Mouse (Mus musculus) cerebellum, adult (tissue): ENCODE data around the gene Ubap1.

Experiments used
- ATAC-seq: cut with Nextera tagmentation; 2 replicates; pipeline ENCODE4 v1.9.2; 2017; ENCODE audit warnings: mild to moderate bottlenecking, moderate library complexity, mixed read lengths; ENCODE audit not compliant: insufficient number of reproducible peaks, low FRiP score, low TSS enrichment

Gene Ubap1

DNA sequence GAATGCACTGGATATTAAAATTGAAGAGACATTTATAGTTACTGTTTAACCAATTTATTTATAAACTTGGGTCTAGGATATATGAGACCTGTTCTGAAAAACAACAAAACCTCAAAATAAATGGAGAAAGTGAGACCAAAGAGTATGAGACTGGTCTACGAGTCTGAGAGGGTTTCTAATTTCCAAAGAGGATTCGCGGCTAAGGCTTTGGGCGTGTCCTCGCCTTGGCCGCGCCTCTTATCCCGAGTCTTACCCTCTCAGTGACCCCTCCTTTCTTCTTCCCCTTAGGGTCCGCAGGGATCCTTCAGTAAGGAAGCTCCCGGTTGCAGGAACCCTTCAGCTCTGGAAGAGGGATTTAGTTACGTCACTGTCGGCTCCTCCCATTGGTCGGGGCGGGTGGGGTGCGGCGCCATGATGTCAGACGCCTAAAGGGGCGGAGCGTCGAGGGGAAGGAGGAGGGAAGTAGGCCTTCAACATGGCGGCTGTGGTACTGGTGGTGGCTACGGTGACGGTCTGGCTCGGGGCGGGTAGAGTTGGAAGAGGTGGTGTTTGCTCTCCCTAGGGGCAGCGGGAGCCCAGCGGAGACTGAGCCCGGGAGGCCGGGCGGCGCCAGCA lies at the start of gene Ubap1:
Gene Ubap1 (plus strand): TSS at position 413 of the 615 bp plus-strand sequence.
- ATAC-seq, result peak; percentile 98

DNA sequence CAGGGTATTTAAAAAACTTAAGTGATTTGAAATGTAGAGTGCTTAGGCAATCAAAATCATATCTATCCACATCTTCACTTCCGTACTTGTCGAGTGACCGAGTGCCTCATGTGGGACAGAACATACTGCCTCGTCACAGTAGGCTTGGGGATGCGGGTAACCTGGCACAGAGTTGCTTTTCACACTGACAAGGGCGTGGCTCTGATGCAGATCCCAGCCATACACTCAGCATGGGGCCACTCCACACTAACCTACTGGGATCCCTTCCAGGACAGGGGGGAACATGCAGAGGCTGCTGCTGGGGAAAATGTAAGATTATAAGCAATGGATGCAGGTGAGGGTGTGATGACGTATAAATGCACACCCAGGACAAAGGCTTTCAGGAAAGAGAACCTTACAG lies 45.1 kb upstream of the Ubap1 start:
- no peak for ATAC-seq

DNA sequence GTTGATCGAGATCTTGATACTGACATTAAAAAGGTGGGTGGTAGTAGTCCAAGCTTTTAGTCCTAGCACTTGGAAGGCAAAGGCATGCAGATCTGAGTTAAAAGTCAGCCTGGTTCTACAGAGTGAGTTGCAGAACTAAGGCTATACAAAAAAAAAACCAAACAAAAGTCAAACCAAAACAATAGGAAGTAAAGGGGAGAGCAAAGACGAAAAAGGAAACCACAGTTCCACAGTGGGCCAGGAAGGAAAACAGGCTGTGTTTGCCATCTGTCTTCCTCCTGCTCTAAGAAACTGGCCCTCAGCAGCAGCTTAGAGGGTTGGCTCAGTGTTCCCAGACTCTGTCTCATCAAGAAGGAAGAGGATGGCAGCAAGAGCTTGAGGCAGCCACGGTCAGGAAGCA lies 44.5 kb upstream of the Ubap1 start:
- 0 out of 2 replicates have a peak, but pooled peaks have one; percentile 45 for ATAC-seq

DNA sequence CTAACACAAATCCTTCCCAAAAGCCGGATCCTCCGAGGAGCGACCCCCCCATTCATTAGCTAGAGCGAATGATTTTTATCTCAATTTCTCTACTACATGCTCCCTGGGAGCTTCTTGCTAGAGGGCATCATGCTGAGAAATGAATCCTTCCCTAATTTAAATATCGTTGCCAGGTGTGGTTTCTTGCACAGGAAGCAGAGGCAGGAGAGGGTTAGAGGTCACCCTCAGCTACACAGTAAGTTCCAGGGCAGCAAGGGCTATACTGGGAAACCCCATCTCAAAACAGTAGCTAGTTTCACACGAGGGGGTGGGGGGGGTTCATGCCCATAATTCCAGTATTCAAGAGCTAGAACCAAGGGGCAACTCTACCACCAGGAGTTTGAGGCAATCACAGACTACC lies 41.4 kb upstream of the Ubap1 start:
- ATAC-seq, result no peak

DNA sequence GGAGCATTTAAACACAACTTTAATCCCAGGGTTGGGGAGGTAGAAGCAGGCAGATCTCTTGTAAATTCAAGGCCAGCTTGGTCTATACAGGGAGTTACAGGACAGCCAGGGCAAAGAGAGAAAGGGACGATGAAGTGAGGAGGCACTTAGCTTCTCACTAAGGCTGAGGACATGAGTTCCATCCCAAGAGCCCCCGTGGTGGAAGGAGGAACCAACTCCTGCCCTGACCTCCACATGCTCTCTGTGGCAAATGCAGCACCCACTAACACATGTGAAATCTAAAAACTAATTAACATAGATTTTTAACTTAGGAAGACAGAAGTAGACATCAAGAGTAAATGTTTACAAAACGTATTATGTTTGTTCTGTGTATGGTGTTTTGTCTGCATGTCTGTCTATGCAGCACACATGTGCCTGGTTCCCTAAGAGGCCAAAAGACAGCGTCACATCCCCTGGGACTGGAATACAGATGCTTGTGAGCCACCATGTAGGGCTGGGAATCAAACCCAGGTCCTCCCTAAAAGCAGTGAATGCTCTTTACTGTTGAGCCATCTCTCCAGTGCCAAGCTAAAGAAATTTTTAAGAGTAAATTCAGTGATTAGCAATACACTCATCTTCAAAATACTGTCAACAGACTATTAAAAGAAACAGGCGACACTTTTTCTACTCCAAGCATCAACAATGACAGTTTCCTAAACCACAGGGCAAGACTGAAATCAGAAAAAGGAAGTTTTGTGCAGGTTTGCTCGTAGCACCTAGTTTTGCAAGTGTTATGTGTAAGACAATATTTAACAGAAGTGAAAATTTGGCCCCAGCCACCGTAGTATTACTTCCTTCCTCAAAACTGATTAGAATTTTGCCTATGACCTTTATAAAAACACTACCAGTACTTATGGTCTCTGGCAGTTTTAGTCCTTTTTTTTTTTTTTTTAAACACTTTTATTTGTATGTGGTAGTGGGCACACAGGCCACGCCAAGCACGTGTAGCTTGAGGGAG lies 37.9 kb upstream of the Ubap1 start:
- no peak for ATAC-seq

DNA sequence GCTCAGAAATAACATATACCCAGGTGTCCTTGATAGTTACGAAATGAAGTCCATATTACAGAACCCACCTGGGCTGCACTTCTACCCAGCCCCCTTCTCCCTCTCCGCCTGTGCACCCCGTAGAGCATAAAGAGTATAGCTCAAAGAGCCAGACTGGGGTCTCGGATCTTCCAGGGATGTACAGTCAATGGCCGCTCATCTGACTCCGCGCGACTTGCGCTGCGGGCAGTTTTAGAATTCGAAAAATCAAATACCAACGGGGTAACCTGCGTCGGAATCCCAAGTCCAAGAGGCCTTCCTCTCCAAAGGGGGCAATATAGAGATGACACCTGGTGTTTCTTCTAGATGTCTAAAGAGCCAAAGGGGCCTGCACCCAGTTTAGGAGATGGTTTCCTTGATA lies 35.1 kb upstream of the Ubap1 start:
- ATAC-seq, result no peak

DNA sequence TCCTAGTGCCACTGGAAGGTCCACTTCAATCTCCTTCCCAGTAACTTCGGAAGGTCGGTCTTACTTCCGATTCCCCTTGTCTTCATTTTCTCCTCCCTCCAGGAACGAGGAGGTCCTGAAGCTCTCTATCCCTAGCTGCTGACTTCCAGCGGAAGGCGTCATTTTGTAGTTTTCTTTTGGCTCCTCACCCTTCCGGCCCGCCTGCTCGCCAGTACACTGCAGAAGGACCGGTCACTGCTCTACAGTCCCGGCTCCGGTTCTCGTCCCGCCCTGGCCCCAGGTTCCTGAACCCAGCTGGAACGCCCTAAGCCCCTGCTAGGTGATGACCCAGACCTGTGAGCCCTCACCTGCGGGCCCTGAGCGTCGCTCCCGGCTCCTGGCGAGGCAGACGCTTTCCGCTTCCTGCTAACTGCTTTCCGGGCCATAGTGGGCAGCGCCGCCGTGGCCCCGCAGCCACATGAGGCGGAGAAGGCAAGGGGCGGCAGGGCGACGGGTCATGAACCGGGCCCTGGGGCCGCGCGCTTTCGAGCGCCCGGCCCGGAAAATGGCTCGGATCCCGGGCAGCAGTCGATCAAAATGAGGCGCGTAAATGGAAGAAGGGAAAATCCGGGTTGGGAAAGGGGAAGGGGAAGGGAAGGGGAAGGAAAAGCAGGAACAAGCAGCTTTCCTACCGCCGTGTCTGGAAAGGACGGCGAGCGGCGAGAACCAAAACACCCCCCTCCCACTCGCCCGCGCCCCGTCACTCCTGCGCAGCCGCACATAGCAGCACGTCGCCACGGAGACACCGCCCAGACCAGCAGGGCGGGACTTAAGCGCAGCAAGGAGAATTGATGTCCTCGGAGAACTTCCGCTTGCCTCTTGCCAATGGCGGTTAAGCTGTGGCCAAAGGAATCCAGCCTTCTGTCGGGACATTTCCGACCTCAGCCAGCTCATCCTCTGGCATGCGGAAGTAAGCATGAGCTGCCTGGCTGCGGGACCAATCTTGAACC lies 34.4 kb upstream of the Ubap1 start, which contains the start of gene Dcaf12:
Gene Dcaf12 (minus strand): TSS at position 749 of the 989 bp plus-strand sequence.
- peak; percentile 96 for ATAC-seq

DNA sequence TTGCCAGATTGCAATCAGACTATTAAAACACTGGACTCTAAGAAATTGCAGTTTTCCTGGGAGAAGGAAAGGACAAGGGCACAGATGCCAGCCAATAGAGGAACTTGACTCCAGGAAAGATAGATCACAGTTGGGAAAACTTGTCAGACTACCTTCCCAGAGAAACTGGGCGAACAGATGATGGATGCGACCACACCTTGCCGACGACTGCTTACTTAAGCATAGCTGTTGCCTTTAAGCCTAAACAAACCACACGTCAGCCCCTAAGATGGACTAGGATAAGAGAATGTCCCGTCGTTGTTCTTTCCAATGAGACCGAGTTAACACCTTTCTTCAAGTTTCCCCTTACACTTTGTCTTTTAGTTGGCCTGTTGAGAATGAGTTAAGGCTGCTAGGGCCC lies 33.6 kb upstream of the Ubap1 start:
- ATAC-seq, result no peak

DNA sequence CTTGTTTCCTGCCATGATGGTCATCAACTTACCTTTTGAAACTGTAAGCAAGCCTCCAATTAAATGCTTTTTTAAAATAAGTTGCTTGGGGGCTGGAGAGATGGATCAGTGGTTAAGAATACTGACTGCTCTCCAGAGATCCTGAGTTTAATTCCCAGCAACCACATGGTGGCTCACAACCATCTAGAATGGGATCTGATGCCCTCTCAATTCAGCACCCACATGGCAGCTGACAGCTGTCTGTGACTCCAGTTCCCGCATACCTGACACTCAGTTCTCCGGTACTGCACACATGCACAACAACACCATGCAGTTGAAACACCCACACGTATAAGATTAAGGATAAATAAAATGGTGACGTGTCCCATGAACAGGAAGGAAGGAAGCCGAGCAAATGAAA lies 30.5 kb upstream of the Ubap1 start:
- ATAC-seq, result no peak

DNA sequence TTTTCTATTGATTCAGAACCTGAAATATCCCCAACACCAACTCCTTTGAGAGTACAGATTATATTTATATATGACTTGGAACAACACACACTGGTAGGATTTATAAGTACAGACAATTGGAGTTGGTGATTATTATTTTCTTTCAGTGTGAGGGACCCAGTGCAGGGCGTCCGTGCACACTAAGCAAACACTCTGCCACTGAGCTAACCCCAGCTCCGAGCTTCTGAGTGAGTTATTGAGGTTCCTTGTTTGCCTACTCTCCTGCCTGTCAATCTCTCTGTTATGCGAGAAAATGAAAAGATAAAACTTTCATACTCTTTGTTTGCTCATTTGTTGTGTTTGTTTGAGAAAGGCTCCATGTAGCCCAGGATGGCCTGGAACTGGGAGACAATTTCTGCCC lies 27.8 kb upstream of the Ubap1 start:
- ATAC-seq, result no peak

DNA sequence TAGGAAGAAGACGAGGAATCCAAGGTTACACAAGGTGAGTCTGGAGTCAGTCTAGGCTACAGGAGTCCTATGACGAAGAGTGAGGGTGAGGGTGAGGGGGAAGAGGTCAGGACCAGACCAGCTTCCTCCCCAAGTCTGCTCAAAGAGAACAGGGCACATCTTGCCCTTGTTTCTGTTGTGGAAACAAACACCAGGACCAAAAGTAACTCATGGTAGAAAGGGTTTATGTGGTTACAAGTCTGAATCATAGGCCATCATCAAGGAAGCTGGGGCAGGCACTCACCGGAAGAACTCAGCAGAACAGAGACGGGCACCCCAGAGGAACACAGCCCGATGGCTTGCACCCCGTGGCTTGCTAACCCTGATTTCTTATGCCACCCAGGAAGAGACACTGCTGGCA lies 21.9 kb upstream of the Ubap1 start:
- ATAC-seq, result no peak

DNA sequence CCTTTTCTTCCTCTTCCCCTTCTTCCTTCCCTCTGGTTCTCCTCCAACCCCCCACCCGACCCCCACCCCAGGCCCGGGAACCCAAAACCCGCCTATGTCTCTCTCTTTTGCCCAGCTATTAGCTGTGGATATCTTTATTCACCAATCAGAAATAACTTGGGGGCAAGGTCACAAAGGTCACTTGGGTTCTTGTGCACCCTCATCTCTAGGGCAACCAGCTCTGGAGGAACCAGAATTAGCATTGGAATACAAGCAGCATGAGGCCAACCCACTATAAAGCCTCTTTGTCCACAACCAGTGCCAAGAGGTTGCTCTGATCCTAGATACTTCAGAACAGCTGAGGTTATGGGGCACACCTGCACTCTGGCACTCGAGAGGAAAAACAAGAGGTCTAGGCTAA lies 19.3 kb upstream of the Ubap1 start:
- no peak for ATAC-seq

DNA sequence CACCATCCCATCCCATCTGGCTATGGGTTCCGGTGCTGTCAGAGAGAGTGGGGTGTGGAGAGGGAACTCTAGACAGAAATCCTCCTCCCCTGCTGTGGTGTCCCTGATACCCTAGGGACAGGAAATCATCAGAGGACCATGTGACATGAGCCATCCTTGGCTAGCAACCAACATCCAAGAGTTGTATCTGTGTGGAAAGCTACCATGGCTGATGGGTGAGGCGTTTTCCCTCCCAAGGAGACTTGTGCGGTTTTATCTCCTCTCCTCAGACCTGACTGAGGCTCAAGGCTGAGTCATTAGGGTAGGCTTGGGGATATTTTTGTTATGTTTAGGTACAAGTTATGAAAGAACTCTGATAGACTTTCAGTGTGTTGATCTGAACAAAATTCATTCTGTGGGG lies 17.7 kb upstream of the Ubap1 start:
- ATAC-seq, result no peak

DNA sequence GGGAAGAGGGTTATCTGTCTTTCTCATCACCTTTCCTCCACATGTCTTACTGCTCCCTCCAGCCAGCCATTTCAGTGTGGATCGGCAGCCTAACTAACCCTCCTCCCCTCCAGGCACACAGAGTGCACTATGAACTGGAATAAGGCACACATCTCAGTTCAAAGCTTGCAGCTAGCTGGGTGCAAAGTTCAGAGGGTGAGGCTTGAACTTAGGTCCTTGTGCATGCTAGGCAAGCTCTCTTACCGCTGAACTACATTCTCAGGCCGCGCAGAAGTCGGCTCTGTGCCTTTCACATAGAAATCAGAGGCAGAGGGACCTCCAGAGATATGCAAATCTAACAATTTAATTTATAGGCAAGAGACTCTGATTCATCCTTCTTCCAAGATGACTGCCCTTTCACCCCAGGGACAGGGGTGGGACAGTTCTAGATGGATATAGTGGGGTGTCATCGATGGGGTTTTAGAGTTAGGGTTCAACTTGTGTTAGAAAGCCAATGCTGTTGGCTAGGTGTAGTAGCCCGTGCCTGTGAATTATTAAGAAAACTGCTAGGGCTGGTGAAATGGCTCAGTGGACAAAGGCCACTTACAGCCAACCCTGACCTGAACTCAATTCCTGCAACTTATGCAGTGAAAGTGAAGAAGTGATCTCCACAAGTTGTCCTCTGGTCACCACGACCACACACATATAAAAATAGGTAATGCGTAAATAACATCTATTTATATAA lies 16.9 kb upstream of the Ubap1 start:
- no peak for ATAC-seq

DNA sequence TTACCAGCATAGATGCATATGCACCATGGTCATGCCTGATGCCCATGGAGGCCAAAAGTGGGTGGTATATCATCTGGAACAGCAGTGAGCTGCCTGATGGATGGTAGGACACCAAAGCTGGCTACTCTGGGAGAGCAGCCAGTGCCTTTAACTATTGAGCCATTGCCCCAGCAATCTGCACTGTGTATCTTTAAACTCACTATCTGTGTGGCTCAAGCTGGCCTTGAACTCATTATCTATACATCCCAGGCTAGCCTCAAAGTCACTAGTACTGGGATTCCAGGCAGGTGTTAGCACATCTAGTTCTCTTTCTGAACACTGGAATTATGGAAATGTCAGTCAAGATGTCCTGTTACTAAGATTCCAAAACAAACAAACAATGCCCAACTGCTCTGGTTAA lies 12.2 kb upstream of the Ubap1 start:
- ATAC-seq, result no peak

DNA sequence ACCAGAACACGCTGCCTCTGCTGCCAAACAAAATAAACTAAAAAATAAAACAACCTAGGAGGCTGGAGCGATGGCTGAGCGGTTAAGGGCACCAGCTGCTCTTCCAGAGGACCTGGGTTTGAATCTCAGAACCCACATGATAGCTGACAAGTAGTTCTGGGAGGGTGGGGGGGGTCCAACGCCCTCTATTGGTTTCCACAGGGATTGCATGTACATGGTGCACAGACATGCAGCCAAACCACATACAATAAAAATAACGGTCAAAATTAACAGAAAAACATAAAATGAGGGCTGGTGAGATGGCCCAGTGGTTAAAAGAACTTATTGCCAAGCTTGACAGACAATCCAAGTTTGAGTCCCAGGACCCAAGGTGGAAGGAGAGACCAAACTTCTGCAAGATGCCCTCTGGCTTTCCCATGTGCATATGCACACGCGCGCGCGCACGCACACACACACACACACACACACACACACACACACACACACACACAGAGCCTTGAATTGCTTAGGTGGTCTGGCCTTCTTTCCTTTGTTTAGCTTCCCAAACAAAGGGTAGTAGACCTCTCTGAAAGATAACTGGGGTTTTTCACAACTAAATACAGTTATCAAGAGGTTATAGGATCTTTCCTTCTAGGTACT lies 7.8 kb upstream of the Ubap1 start:
- no peak for ATAC-seq

DNA sequence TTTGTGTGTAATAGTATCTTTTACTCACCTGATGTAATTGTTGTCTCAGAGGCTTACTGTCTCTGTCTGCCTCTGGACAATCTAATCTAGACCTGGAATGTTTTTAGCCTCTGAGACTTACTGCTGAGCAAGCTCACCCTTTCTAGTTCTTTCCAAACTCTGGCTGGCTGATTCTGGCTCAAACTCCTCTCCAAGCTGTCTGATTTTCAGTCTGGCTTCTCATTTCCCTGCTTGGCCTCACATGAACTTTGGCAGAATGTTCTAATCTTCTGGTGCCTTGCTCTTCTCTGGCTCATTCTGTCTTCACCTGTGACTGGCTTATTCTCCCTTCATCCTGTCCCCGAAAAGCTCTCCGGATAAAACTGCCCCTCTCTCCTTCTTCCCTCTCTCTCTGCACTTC lies 2.8 kb upstream of the Ubap1 start:
- no peak for ATAC-seq

DNA sequence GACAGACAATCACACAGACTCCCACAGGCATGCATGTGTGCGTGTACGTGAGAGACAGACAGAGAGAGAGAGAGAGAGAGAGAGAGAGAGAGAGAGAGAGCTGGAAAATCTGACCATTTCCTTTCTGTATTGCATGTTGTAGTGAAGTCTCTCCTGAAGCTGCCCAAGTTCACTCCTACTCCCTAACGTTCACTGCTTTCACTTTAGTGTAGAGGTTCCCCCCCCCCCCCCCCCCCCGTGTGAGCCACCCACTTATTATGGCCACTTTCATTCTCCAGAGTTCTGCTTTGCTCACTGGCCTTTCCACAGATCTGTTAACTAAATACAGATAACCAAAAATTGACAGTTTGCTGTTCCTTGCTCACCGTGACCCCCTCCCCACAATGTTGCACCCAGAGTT lies 957 bp upstream of the Ubap1 start:
- ATAC-seq, result no peak

DNA sequence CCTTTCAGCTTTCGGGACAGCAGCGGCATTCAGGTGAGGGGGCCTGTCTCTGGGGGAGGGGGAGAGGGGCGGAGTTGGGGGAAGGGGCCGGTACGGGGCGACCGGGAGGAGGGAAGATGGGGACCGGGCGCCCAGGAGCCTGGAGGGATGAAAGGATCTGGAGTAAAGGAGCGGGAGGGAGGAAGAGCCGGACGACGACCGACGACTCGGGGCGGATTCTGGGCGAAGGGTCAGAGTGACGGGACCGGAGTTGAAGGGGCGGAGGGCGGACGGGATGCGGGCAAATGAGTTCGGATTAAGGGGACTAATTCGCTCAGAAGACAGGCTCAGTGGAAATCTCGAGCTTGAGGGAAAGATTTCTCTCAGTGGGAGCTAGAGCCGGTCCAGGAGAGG lies 399 bp downstream of the Ubap1 start:
- ATAC-seq, result peak; percentile 46
